Mouse (Mus musculus): ENCODE results near the gene Apeh. TPM values are rescaled to one million over a fixed set of nuclear protein-coding genes. Genes with fewer than 3 reads are reported as not detected.

Gene Apeh
- polyA plus RNA-seq, 1 experiment from 2014 or later: 57.9 TPM

GRCm38 (mm10) chr9:108133478-108133877 is 39.1 kb upstream of the Apeh start:
- H3K27ac ChIP-seq: no peak overlapping the region
- 0 out of 2 replicates have a peak, but pooled peaks cover 3% of the 10 kb centered on the region for H3K27me3 ChIP-seq
- no peak overlapping the region for H3K4me3 ChIP-seq (replicated peaks)
- WGBS: 55% methylated on average over 1 of the region's 1 CpGs
- H3K4me1 ChIP-seq (replicated peaks): peaks cover 12% of the 10 kb centered on the region
- H3K36me3 ChIP-seq: no peaks in the 10 kb centered on the region
- no peak for ATAC-seq (ENCODE audit: insufficient number of reproducible peaks, insufficient read depth, low FRiP score, low TSS enrichment, low read depth)
- no peak overlapping the region for H3K9ac ChIP-seq (replicated peaks)
- no peak overlapping the region for H3K4me2 ChIP-seq
- H3K9me3 ChIP-seq: no peaks in the 10 kb centered on the region

GRCm38 (mm10) chr9:108132373-108132772 is 38.0 kb upstream of the Apeh start:
- no peak overlapping the region for H3K27ac ChIP-seq
- H3K4me1 ChIP-seq (replicated peaks): peaks cover 7% of the 10 kb centered on the region
- 95% methylated on average over 3 of the region's 3 CpGs for WGBS
- H3K4me3 ChIP-seq (replicated peaks): no peak overlapping the region
- H3K9ac ChIP-seq (replicated peaks): no peak overlapping the region
- no peak overlapping the region for H3K4me2 ChIP-seq
- ATAC-seq (ENCODE audit: insufficient number of reproducible peaks, insufficient read depth, low FRiP score, low TSS enrichment, low read depth): no peak
- 0 out of 2 replicates have a peak, but pooled peaks cover 3% of the 10 kb centered on the region for H3K27me3 ChIP-seq
- H3K9me3 ChIP-seq: no peaks in the 10 kb centered on the region
- no peaks in the 10 kb centered on the region for H3K36me3 ChIP-seq

DNA sequence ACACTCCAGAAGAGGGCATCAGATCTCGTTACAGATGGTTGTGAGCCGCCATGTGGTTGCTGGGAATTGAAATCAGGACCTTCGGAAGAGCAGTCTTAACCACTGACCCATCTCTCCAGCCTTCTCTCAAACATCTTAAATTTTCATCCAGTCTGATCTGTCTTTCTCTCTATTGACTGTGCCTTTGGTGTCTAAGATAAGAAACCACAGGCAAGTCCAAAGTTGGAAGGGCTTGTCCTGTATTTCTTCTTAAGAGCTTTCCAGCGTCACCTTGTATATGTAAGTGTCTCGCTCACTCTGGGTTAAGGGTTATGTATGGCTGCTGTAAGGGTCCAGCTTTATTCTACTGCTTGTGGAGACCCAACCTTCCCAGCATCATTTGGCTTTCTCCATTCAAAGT is 37.1 kb upstream of the Apeh start:
- Histone ChIP-seq H3K4me3 (replicated peaks) (no peak overlapping the region), H3K4me1 (replicated peaks) (no peaks in the 10 kb centered on the region), H3K4me2 (no peak overlapping the region), H3K9me3 (no peaks in the 10 kb centered on the region), H3K36me3 (no peaks in the 10 kb centered on the region), H3K9ac (replicated peaks) (no peak overlapping the region), H3K27me3 (no peaks in the 10 kb centered on the region), H3K27ac (no peak overlapping the region)
- ATAC-seq (ENCODE audit: insufficient number of reproducible peaks, insufficient read depth, low FRiP score, low TSS enrichment, low read depth): no peak
- WGBS: 83% methylated on average over 5 of the region's 5 CpGs

- no peak overlapping the region for H3K4me2 ChIP-seq
- no peaks in the 10 kb centered on the region for H3K36me3 ChIP-seq
- ATAC-seq (ENCODE audit: insufficient number of reproducible peaks, insufficient read depth, low FRiP score, low TSS enrichment, low read depth): no peak
- no peaks in the 10 kb centered on the region for H3K9me3 ChIP-seq
- no peak overlapping the region for H3K4me3 ChIP-seq (replicated peaks)
- no peaks in the 10 kb centered on the region for H3K4me1 ChIP-seq (replicated peaks)
- H3K27ac ChIP-seq: no peak overlapping the region
- no peak overlapping the region for H3K9ac ChIP-seq (replicated peaks)
- no peaks in the 10 kb centered on the region for H3K27me3 ChIP-seq
- 76% methylated on average over 13 of the region's 13 CpGs for WGBS
Observed at GRCm38 (mm10) chr9:108129042-108129948, 34.9 kb upstream of the Apeh start.

DNA sequence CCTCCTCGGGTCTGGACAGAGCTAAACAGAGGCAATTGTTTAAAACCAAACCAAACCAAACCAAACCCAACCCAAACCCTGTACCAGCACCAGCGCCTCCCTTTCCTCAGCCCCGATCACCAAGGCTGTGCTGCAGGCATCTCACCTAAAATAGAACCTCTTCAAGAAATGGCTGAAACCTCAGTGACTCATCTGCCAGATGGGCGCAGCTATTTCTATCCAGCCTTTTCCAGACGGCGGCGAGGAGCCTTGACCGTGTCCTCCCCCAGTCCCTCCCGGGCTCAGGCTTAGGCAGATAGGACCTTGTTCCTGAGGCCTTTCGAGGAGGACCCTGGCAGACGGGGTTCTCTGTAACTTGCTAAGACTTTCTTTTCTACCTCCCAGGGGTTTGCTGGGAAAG is 33.8 kb upstream of the Apeh start:
- no peaks in the 10 kb centered on the region for H3K9me3 ChIP-seq

GRCm38 (mm10) chr9:108126436-108127180 is 32.2 kb upstream of the Apeh start:
- 0 out of 2 replicates have a peak overlapping the region, but pooled peaks have one; percentile 7 for H3K27ac ChIP-seq
- no peaks in the 10 kb centered on the region for H3K9me3 ChIP-seq
- no peak for ATAC-seq (ENCODE audit: insufficient number of reproducible peaks, insufficient read depth, low FRiP score, low TSS enrichment, low read depth)
- H3K27me3 ChIP-seq: no peaks in the 10 kb centered on the region
- no peaks in the 10 kb centered on the region for H3K36me3 ChIP-seq
- no peak overlapping the region; the same call in 1 of the 2 replicates for H3K9ac ChIP-seq (replicated peaks)
- 70% methylated on average over 17 of the region's 17 CpGs for WGBS
- no peak overlapping the region for H3K4me3 ChIP-seq (replicated peaks)
- H3K4me1 ChIP-seq (replicated peaks): no peaks in the 10 kb centered on the region
- H3K4me2 ChIP-seq: no peak overlapping the region

More for the DNA sequence above, 33.8 kb upstream of the Apeh start:
- no peak for ATAC-seq (ENCODE audit: insufficient number of reproducible peaks, insufficient read depth, low FRiP score, low TSS enrichment, low read depth)
- no peaks in the 10 kb centered on the region for H3K36me3 ChIP-seq
- 84% methylated on average over 11 of the region's 11 CpGs for WGBS
- H3K4me1 ChIP-seq (replicated peaks): no peaks in the 10 kb centered on the region
- no peaks in the 10 kb centered on the region for H3K27me3 ChIP-seq
- H3K27ac ChIP-seq: no peak overlapping the region
- H3K9ac ChIP-seq (replicated peaks): no peak overlapping the region
- no peak overlapping the region for H3K4me2 ChIP-seq
- H3K4me3 ChIP-seq (replicated peaks): no peak overlapping the region

DNA sequence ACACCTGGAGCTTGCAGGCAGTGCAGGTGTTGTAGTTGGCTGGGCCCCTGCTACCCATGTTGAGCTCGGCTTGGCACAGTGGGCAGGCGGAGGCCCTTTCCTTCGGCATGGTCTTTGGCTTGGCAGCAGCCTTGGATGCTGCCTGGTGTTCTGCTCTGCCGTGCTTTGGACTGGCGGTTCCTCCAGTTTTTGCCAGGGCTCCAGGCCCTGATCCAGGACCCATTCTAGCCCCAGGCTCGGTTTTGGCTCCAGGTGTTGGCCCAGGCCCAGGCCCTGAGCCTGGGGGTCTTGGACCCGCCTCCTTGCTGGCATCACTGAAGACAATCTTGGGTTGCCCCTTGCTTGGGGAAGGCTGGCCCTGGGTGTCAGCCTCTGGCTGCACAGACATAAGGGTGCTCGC is 31.3 kb upstream of the Apeh start:
- Histone ChIP-seq H3K9me3 (no peaks in the 10 kb centered on the region), H3K4me3 (replicated peaks) (no peak overlapping the region), H3K9ac (replicated peaks) (no peak overlapping the region), H3K4me1 (replicated peaks) (no peaks in the 10 kb centered on the region), H3K36me3 (no peaks in the 10 kb centered on the region), H3K27ac (0 out of 2 replicates have a peak overlapping the region, but pooled peaks have one; percentile 7), H3K27me3 (no peaks in the 10 kb centered on the region), H3K4me2 (no peak overlapping the region)
- ATAC-seq (ENCODE audit: insufficient number of reproducible peaks, insufficient read depth, low FRiP score, low TSS enrichment, low read depth): no peak
- WGBS: 85% methylated on average over 8 of the region's 8 CpGs

DNA sequence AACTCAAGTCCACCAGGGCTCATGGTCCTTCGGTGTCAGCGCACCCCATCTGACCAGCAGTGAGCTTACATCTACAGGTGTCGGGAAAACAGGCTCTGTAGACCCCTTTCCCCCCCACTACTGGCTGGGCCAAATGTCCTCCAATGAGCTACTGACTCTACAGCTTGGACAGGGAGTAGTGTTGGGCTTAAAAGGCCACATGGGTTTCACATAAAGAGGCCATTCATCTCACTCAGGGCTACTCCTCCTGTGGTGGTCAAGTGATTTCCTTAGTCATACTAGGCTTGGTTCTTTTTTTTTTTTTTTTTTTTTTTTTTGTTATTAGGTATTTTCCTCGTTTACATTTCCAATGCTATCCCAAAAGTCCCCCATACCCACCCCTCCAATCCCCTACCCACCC is 29.5 kb upstream of the Apeh start:
- Histone ChIP-seq H3K9me3 (no peaks in the 10 kb centered on the region), H3K27me3 (peaks cover 4% of the 10 kb centered on the region; the same call in 1 of the 2 replicates), H3K27ac (no peak overlapping the region), H3K4me2 (no peak overlapping the region), H3K4me1 (replicated peaks) (peaks cover 9% of the 10 kb centered on the region; the same call in 1 of the 2 replicates), H3K36me3 (no peaks in the 10 kb centered on the region), H3K9ac (replicated peaks) (no peak overlapping the region), H3K4me3 (replicated peaks) (no peak overlapping the region)
- WGBS: 75% methylated on average over 4 of the region's 4 CpGs
- ATAC-seq (ENCODE audit: insufficient number of reproducible peaks, insufficient read depth, low FRiP score, low TSS enrichment, low read depth): no peak

- H3K9ac ChIP-seq (replicated peaks): no peak overlapping the region
- H3K27ac ChIP-seq: no peak overlapping the region
- peaks cover 7% of the 10 kb centered on the region; the same call in 1 of the 2 replicates for H3K27me3 ChIP-seq
- 83% methylated on average over 10 of the region's 10 CpGs for WGBS
- ATAC-seq (ENCODE audit: insufficient number of reproducible peaks, insufficient read depth, low FRiP score, low TSS enrichment, low read depth): no peak
- H3K4me1 ChIP-seq (replicated peaks): peaks cover 14% of the 10 kb centered on the region; the same call in 1 of the 2 replicates
- no peak overlapping the region for H3K4me2 ChIP-seq
- H3K36me3 ChIP-seq: no peaks in the 10 kb centered on the region
- no peak overlapping the region for H3K4me3 ChIP-seq (replicated peaks)
- H3K9me3 ChIP-seq: no peaks in the 10 kb centered on the region
Observed at GRCm38 (mm10) chr9:108121170-108121969, 27.0 kb upstream of the Apeh start.

DNA sequence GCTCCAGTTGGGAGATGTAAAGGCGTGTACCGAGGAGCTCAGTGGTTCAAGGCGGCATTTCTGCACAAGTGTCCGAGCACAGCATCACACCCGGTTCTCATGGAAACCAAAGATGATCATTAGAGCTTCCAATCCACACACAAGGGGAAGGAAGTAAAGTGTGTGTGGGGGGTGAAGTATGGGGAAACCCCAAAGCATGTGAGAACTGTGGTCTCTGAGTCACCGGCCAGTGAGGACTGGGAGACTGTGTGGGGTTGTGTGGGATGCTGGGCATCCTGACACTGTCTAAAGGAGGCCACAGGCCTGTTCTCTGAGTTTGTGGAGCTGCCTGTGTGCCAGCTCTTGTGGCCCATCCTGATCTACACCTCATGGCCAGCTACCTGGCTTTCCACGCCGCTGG is 26.3 kb upstream of the Apeh start:
- Histone ChIP-seq H3K9me3 (no peaks in the 10 kb centered on the region), H3K36me3 (no peaks in the 10 kb centered on the region), H3K4me2 (no peak overlapping the region), H3K4me1 (replicated peaks) (peaks cover 14% of the 10 kb centered on the region; the same call in 1 of the 2 replicates), H3K4me3 (replicated peaks) (no peak overlapping the region), H3K27me3 (peaks cover 12% of the 10 kb centered on the region), H3K9ac (replicated peaks) (no peak overlapping the region), H3K27ac (no peak overlapping the region)
- 93% methylated on average over 8 of the region's 8 CpGs for WGBS
- ATAC-seq (ENCODE audit: insufficient number of reproducible peaks, insufficient read depth, low FRiP score, low TSS enrichment, low read depth): no peak
